Mouse (Mus musculus): ENCODE results near the gene Gse1.

GRCm38 (mm10) chr8:120415474-120415873 lies 187.2 kb downstream of the Gse1 start:
- TF ChIP-seq POLR2A (IDR thresholded peaks at IDR 0.05; ENCODE audit: borderline replicate concordance, control insufficient read depth, low read depth, low read length) (no peak), CTCF (IDR thresholded peaks at IDR 0.05; ENCODE audit: control insufficient read depth, insufficient read depth, low read length) (no peak)
